Mouse (Mus musculus) embryonic facial prominence, embryonic 13.5 days (tissue): ENCODE results near the gene Rab34. TPM values are rescaled to one million over a fixed set of nuclear protein-coding genes. Genes with fewer than 3 reads are reported as not detected.
A peak's percentile ranks its signal among the peaks of the same experiment; 100 is the strongest.

Experiments
- ATAC-seq: fragments of 200-750 bp; cut with Nextera tagmentation; 2 replicates; pipeline ENCODE4 v1.8.0; 2017; ENCODE audit warnings: low read depth; ENCODE audit not compliant: insufficient number of reproducible peaks, insufficient read depth, low FRiP score, low TSS enrichment
- H3K27ac ChIP-seq: fragments of 300-500 bp; sonication (generic); 2 replicates; pipeline ENCODE4 v1.5.1; 2015; ENCODE audit warnings: moderate library complexity, mild to moderate bottlenecking, inconsistent platforms
- H3K27me3 ChIP-seq: fragments of 300-500 bp; sonication (generic); 2 replicates; pipeline ENCODE4 v1.6.1; 2015; ENCODE audit warnings: mild to moderate bottlenecking, inconsistent platforms
- H3K36me3 ChIP-seq: fragments of 300-500 bp; sonication (generic); 2 replicates; pipeline ENCODE4 v1.6.1; 2015; ENCODE audit warnings: mild to moderate bottlenecking, inconsistent platforms
- H3K4me1 ChIP-seq: fragments of 300-500 bp; sonication (generic); 2 replicates; pipeline ENCODE4 v1.6.1; 2015; ENCODE audit warnings: inconsistent platforms
- H3K4me2 ChIP-seq: fragments of 300-500 bp; sonication (generic); 2 replicates; pipeline ENCODE4 v1.6.1; 2015; ENCODE audit warnings: moderate library complexity, mild to moderate bottlenecking, inconsistent platforms
- H3K4me3 ChIP-seq: fragments of 300-500 bp; sonication (generic); 2 replicates; pipeline ENCODE4 v1.5.1; 2015; ENCODE audit warnings: mild to moderate bottlenecking, inconsistent platforms
- H3K9ac ChIP-seq: fragments of 300-500 bp; sonication (generic); 2 replicates; pipeline ENCODE4 v1.6.1; 2015; ENCODE audit warnings: mild to moderate bottlenecking, inconsistent platforms
- H3K9me3 ChIP-seq: fragments of 300-500 bp; sonication (generic); 2 replicates; pipeline ENCODE4 v1.6.1; 2016; ENCODE audit warnings: inconsistent platforms
- WGBS: fragments of 180-500 bp; shearing (Covaris S2); methylation state at CpG from one replicate; pipeline ENCODE4 v1.1.7; 2015; ENCODE audit warnings: mixed read lengths; 5-methylcytosine and 5-hydroxymethylcytosine counted together
- polyA plus RNA-seq: library from polyadenylated mRNA; unstranded; fragments of >200 nt; fragmentation: Nextera tagmentation; extraction: Ambion mirVana; gene quantifications from 2 replicates; pipeline ENCODE4 v1.2.1, GENCODE M21; 2015

Rab34 gene
- polyA plus RNA-seq, 1 experiment from 2014 or later: 188 TPM

GRCm38 (mm10) chr11:78165761-78166109, 22.5 kb upstream of the Rab34 start:
- 3% methylated on average over 16 of the region's 16 CpGs for WGBS
- Histone ChIP-seq H3K36me3 (peaks cover 28% of the 10 kb centered on the region), H3K9me3 (no peaks in the 10 kb centered on the region), H3K4me1 (peaks cover 42% of the 10 kb centered on the region), H3K27me3 (no peaks in the 10 kb centered on the region), H3K27ac (peak overlapping the region; percentile 99), H3K9ac (peak overlapping the region; percentile 96), H3K4me2 (peak overlapping the region; percentile 76), H3K4me3 (peak overlapping the region; percentile 91)
- no peak for ATAC-seq

DNA sequence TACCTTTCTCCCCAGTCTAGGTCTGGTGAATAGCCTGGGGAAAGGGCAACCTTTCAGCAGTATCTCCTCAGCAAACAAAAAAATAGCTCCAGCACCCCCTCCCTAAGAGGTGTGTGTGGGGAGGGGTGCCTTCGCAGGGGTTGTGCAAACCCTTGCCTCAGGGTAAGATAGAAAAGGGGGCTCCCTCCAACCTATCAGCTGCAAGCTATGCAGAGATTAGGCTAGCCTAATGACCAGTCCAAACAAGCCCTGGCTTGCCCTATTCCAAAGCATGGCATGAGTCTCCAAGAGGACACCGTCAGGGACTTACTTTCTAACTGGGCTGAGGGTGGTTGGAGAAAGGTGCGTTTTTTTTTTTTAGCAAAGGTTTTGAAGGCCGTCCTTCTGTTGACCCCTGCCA, 22.1 kb upstream of the Rab34 start:
- H3K4me3 ChIP-seq: peak overlapping the region; percentile 91
- H3K9me3 ChIP-seq: no peaks in the 10 kb centered on the region
- peak overlapping the region; percentile 96 for H3K9ac ChIP-seq
- H3K4me2 ChIP-seq: peak overlapping the region; percentile 76
- H3K4me1 ChIP-seq: peaks cover 40% of the 10 kb centered on the region
- H3K27ac ChIP-seq: peak overlapping the region; percentile 99
- peaks cover 24% of the 10 kb centered on the region for H3K36me3 ChIP-seq
- 36% methylated on average over 4 of the region's 4 CpGs for WGBS
- ATAC-seq: no peak
- H3K27me3 ChIP-seq: no peaks in the 10 kb centered on the region

DNA sequence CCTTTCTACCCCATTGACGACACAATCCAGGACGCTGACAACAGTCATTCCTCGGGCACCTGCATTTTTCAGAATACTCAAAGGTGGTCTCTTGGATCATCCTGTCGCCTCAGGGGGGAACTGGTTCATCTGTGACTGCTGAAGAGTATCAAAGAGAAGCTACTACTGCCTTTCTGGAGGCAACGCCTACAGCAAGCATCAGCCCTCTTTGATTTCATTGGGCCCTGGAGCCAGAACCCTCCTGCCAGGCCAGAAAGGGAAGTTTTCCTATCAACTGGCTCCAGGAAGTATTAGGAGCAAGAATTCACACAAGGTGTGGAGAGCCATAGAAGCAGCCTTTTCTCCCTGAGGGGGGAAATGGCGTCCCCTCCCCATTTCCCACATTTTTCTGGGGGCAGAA, 21.6 kb upstream of the Rab34 start:
- Histone ChIP-seq H3K4me2 (no peak overlapping the region), H3K36me3 (peaks cover 19% of the 10 kb centered on the region), H3K4me3 (peak overlapping the region; percentile 91; the same call in 1 of the 2 replicates), H3K27me3 (no peaks in the 10 kb centered on the region), H3K9me3 (no peaks in the 10 kb centered on the region), H3K9ac (no peak overlapping the region), H3K4me1 (peaks cover 38% of the 10 kb centered on the region), H3K27ac (no peak overlapping the region; the same call in 1 of the 2 replicates)
- 46% methylated on average over 6 of the region's 6 CpGs for WGBS
- no peak for ATAC-seq

DNA sequence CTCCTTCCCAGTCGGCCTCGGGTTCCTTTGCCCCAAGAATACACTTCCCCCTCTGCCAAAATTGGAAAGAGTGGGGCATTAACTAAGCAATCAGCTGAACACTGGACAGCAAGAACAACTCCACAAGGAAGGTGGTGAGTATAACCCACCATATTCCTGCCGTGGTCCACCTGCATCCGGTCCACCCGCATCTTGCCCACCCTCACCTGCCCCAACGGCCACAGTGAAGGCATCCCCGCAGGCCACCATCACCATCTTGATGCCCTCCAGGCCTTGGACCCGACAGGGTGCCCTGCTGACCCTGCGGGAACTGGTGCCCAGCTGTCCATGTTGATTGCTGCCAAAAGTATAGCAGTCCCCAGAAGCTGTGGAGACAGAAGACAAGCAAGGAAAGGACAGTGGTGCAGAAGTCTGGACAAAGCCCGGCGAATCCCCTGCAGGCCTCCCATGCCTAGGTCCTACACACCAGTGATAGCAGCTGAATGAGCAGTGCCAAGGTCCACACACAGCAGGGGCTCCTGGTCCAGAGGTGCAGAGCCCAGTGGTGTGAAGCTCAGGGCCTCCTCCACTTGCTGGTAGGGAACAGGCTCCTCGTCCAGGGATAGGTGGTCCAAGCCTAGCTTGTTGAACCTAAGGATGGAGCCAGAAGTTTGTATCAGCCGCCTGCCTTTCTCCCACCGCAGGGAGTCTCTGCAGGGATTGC, 20.8 kb upstream of the Rab34 start:
- Histone ChIP-seq H3K36me3 (peaks cover 18% of the 10 kb centered on the region), H3K9ac (no peak overlapping the region), H3K27ac (no peak overlapping the region), H3K4me3 (no peak overlapping the region), H3K4me1 (peaks cover 32% of the 10 kb centered on the region), H3K27me3 (no peaks in the 10 kb centered on the region), H3K4me2 (no peak overlapping the region), H3K9me3 (no peaks in the 10 kb centered on the region)
- WGBS: 82% methylated on average over 14 of the region's 14 CpGs
- ATAC-seq: no peak

GRCm38 (mm10) chr11:78168541-78169468, 19.4 kb upstream of the Rab34 start:
- Histone ChIP-seq H3K4me1 (peaks cover 18% of the 10 kb centered on the region), H3K4me3 (no peak overlapping the region), H3K4me2 (no peak overlapping the region), H3K9ac (no peak overlapping the region), H3K27me3 (no peaks in the 10 kb centered on the region), H3K9me3 (no peaks in the 10 kb centered on the region), H3K36me3 (0 out of 2 replicates have a peak, but pooled peaks cover 6% of the 10 kb centered on the region), H3K27ac (no peak overlapping the region)
- ATAC-seq: no peak
- 49% methylated on average over 19 of the region's 19 CpGs for WGBS

DNA sequence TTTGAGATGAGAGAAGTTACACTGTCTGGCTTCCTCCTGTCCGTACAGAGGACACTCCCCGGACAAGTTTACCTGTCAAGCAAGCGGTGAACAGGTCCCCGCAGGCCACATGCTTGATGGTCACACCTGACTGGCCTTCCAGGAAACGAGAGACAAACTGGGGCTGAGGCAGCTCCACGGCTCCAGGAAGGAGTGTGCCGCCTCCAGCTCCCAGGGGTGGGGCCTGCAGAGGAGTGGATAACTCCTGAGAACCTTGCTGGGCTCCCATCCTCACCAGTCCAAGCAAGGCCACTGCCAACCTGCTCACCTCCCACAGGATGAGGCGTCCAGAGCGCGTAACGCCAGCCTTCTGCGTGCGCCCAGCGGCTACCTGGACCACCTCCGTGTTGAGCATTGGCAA, 17.9 kb upstream of the Rab34 start:
- no peak for ATAC-seq
- no peaks in the 10 kb centered on the region for H3K27me3 ChIP-seq
- no peaks in the 10 kb centered on the region for H3K9me3 ChIP-seq
- H3K4me3 ChIP-seq: no peak overlapping the region
- no peak overlapping the region for H3K4me2 ChIP-seq
- 88% methylated on average over 15 of the region's 15 CpGs for WGBS
- H3K27ac ChIP-seq: no peak overlapping the region
- H3K9ac ChIP-seq: no peak overlapping the region
- H3K36me3 ChIP-seq: 0 out of 2 replicates have a peak, but pooled peaks cover 6% of the 10 kb centered on the region
- peaks cover 21% of the 10 kb centered on the region for H3K4me1 ChIP-seq

DNA sequence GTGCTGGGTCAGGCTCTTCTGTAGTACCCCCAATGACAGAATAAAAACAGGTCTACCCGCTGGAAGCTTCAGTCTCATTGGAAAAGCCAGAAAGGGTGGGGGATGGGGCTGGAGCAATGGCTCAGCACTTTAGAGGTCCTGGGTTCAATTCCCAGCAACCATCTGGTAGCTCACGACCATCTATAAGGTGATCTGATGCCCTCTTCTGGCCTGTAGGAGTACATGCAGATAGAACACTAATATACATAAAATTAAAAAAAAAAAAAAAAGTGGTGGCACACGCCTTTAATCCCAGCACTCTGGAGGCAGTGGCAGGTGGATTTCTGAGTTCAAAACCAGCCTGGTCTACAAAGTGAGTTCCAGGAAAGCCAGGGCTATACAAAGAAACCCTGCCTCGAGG, 16.9 kb upstream of the Rab34 start:
- no peak overlapping the region for H3K27ac ChIP-seq
- H3K4me3 ChIP-seq: no peak overlapping the region
- WGBS: 79% methylated on average over 4 of the region's 4 CpGs
- 0 out of 2 replicates have a peak, but pooled peaks cover 6% of the 10 kb centered on the region for H3K36me3 ChIP-seq
- H3K9ac ChIP-seq: no peak overlapping the region
- H3K4me1 ChIP-seq: peaks cover 18% of the 10 kb centered on the region
- H3K9me3 ChIP-seq: no peaks in the 10 kb centered on the region
- H3K4me2 ChIP-seq: no peak overlapping the region
- no peaks in the 10 kb centered on the region for H3K27me3 ChIP-seq
- ATAC-seq: no peak

GRCm38 (mm10) chr11:78172034-78172747, 16.0 kb upstream of the Rab34 start:
- H3K4me2 ChIP-seq: no peak overlapping the region
- peaks cover 15% of the 10 kb centered on the region for H3K4me1 ChIP-seq
- no peak for ATAC-seq
- no peak overlapping the region for H3K27ac ChIP-seq
- H3K9me3 ChIP-seq: no peaks in the 10 kb centered on the region
- H3K27me3 ChIP-seq: no peaks in the 10 kb centered on the region
- H3K36me3 ChIP-seq: 0 out of 2 replicates have a peak, but pooled peaks cover 6% of the 10 kb centered on the region
- H3K9ac ChIP-seq: no peak overlapping the region; the same call in 1 of the 2 replicates
- H3K4me3 ChIP-seq: no peak overlapping the region
- WGBS: 82% methylated on average over 16 of the region's 16 CpGs

GRCm38 (mm10) chr11:78172748-78173383, 15.4 kb upstream of the Rab34 start:
- peak overlapping the region; percentile 2; the same call in 1 of the 2 replicates for H3K9ac ChIP-seq
- H3K4me1 ChIP-seq: peaks cover 21% of the 10 kb centered on the region
- WGBS: 80% methylated on average over 19 of the region's 19 CpGs
- 0 out of 2 replicates have a peak, but pooled peaks cover 6% of the 10 kb centered on the region for H3K36me3 ChIP-seq
- ATAC-seq: no peak
- H3K27me3 ChIP-seq: no peaks in the 10 kb centered on the region
- H3K27ac ChIP-seq: no peak overlapping the region
- H3K4me2 ChIP-seq: no peak overlapping the region
- no peak overlapping the region for H3K4me3 ChIP-seq
- no peaks in the 10 kb centered on the region for H3K9me3 ChIP-seq

- Histone ChIP-seq H3K4me3 (no peak overlapping the region), H3K4me2 (no peak overlapping the region)
Measured at GRCm38 (mm10) chr11:78174506-78174905, 13.7 kb upstream of the Rab34 start.

More at GRCm38 (mm10) chr11:78174506-78174905, 13.7 kb upstream of the Rab34 start:
- Histone ChIP-seq H3K27ac (no peak overlapping the region), H3K27me3 (no peaks in the 10 kb centered on the region), H3K4me1 (peaks cover 24% of the 10 kb centered on the region), H3K9me3 (no peaks in the 10 kb centered on the region), H3K36me3 (peaks cover 11% of the 10 kb centered on the region), H3K9ac (0 out of 2 replicates have a peak overlapping the region, but pooled peaks have one; percentile 21)
- no peak for ATAC-seq
- WGBS: 88% methylated on average over 3 of the region's 3 CpGs
